Mouse (Mus musculus): ENCODE measurements at regions not wholly inside any gene's neighbourhood (a gene's known extent, or its start where the extent isn't known, plus 50 kb on each side); places are given as distances from the start of the nearest gene placed in this dataset.
A peak's percentile ranks its signal among the peaks of the same experiment; 100 is the strongest.

DNA sequence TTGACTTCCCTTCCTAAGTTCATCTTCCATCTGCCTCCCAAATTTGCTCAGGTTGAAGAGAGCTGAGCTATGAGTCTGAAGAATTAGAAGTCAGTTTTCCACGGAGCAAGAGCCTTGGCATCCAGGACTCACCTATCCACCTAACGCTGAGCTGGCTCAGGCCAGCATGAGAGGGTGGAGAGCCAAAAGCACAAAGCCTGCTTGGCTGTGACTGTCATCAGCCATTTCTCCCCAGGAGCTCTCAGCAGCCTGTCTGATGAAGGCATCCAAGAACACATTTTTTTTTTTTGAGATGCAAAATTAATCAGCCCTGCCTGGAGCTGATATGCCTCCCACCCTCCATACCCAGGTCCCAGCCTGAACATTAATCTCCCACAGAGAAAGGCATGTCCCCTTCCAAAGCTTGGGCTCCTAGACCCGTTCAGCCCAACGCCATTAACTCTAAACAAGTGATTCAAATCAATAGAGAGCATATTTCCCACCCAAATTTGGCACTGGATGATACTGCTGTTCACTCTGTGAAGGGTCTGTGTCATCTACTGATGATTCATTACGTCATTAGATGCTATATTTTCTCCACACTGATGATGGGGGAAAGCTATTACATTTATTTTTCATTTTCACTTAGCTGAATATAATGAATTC lies 103.8 kb upstream of the Peli1 start:
- Histone ChIP-seq H3K27ac (ENCODE audit: low read length) (no peak overlapping the region), H3K27me3 (replicated peaks; ENCODE audit: control insufficient read depth, insufficient read depth, low read length) (no peaks in the 10 kb centered on the region), H3K9me3 (ENCODE audit: control insufficient read depth, low read length) (no peaks in the 10 kb centered on the region), H3K4me3 (ENCODE audit: low read length) (no peak overlapping the region), H3K4me2 (ENCODE audit: low read depth, low read length) (no peak overlapping the region), H3K36me3 (ENCODE audit: control insufficient read depth, insufficient read depth, low read length) (no peaks in the 10 kb centered on the region), H3K9ac (ENCODE audit: low read depth, low read length) (no peak overlapping the region), H3K4me1 (ENCODE audit: control insufficient read depth, insufficient read depth, low read length) (0 out of 2 replicates have a peak, but pooled peaks cover 3% of the 10 kb centered on the region)
- 73% methylated on average over 5 of the region's 5 CpGs for WGBS
- no peak for ATAC-seq

DNA sequence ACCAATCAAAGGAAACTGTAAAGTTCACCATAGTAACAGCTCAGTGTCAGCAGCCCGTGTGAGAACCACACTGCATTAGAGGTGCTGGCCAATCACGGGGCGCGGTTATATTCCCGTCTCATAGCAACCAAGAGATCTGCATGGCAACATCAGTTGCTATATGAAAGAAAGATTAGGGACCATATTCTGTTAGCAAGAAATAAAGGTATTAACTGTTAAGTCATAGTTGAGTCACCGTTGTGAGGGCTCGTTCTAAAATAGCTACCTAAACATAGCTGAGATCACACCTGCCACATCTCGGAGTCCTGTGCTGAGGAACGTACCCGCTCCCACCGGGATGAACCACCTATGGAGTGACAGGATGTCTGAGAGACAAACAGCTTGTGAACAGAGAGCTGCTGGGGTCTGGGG lies 103.2 kb upstream of the Peli1 start:
- no peak overlapping the region for H3K27ac ChIP-seq (ENCODE audit: low read length)
- ATAC-seq, result no peak
- H3K27me3 ChIP-seq (replicated peaks; ENCODE audit: control insufficient read depth, insufficient read depth, low read length), result no peaks in the 10 kb centered on the region
- no peak overlapping the region for H3K9ac ChIP-seq (ENCODE audit: low read depth, low read length)
- H3K4me1 ChIP-seq (ENCODE audit: control insufficient read depth, insufficient read depth, low read length), result 0 out of 2 replicates have a peak, but pooled peaks cover 3% of the 10 kb centered on the region
- H3K4me2 ChIP-seq (ENCODE audit: low read depth, low read length), result no peak overlapping the region
- H3K4me3 ChIP-seq (ENCODE audit: low read length), result no peak overlapping the region
- WGBS, result 81% methylated on average over 11 of the region's 11 CpGs
- H3K36me3 ChIP-seq (ENCODE audit: control insufficient read depth, insufficient read depth, low read length), result no peaks in the 10 kb centered on the region
- H3K9me3 ChIP-seq (ENCODE audit: control insufficient read depth, low read length), result no peaks in the 10 kb centered on the region

DNA sequence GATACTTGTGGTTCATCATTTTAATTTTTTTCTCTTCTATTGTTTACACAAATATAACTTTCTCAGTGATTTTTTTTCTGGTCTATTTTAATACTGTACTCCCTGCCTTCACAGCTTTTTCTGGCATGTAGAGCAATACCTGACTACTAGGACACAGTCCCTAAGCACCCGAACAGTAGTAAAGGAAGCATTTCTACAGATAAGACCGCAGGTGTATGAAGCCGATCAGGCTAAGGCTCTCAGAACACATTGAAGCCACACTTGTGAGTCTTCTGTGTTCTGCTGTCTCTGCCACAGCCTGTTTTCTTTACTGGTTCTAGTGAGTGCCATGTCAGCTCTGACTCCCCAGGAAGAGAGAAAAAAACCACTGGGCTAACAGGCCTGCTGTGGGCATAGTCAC lies 102.2 kb upstream of the Peli1 start:
- WGBS, result 81% methylated on average over 3 of the region's 3 CpGs
- H3K4me3 ChIP-seq (ENCODE audit: low read length), result no peak overlapping the region
- no peaks in the 10 kb centered on the region for H3K9me3 ChIP-seq (ENCODE audit: control insufficient read depth, low read length)
- H3K27me3 ChIP-seq (replicated peaks; ENCODE audit: control insufficient read depth, insufficient read depth, low read length), result no peaks in the 10 kb centered on the region
- no peak overlapping the region for H3K9ac ChIP-seq (ENCODE audit: low read depth, low read length)
- no peak for ATAC-seq
- H3K27ac ChIP-seq (ENCODE audit: low read length), result no peak overlapping the region
- no peaks in the 10 kb centered on the region for H3K36me3 ChIP-seq (ENCODE audit: control insufficient read depth, insufficient read depth, low read length)
- H3K4me1 ChIP-seq (ENCODE audit: control insufficient read depth, insufficient read depth, low read length), result 0 out of 2 replicates have a peak, but pooled peaks cover 3% of the 10 kb centered on the region
- no peak overlapping the region for H3K4me2 ChIP-seq (ENCODE audit: low read depth, low read length)

DNA sequence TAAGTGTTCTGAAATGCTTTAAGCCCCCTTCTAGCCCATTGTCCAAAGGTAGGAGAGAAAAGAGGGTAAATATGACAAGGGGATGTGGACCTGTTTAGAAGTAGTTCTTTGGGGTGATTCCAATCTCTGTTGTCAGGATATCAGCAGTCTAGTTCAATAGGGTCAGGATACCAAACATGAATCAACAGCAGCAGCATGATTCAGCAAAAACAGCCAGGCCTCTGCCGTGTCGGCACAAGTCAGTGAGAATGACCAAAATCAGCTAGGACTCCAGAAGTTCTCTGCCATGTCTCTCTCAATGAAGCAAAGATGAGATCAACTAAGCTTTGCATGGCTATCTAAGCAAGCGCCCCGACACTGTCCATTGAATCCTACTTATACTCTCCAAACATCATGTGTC lies 97.5 kb upstream of the Peli1 start:
- H3K9me3 ChIP-seq (ENCODE audit: control insufficient read depth, low read length), result no peaks in the 10 kb centered on the region
- H3K4me1 ChIP-seq (ENCODE audit: control insufficient read depth, insufficient read depth, low read length), result no peaks in the 10 kb centered on the region
- H3K4me2 ChIP-seq (ENCODE audit: low read depth, low read length), result no peak overlapping the region
- H3K4me3 ChIP-seq (ENCODE audit: low read length), result no peak overlapping the region
- H3K27me3 ChIP-seq (replicated peaks; ENCODE audit: control insufficient read depth, insufficient read depth, low read length), result no peaks in the 10 kb centered on the region
- H3K36me3 ChIP-seq (ENCODE audit: control insufficient read depth, insufficient read depth, low read length), result no peaks in the 10 kb centered on the region
- ATAC-seq, result no peak
- WGBS, result 94% methylated on average over 4 of the region's 4 CpGs
- no peak overlapping the region for H3K27ac ChIP-seq (ENCODE audit: low read length)
- no peak overlapping the region for H3K9ac ChIP-seq (ENCODE audit: low read depth, low read length)

DNA sequence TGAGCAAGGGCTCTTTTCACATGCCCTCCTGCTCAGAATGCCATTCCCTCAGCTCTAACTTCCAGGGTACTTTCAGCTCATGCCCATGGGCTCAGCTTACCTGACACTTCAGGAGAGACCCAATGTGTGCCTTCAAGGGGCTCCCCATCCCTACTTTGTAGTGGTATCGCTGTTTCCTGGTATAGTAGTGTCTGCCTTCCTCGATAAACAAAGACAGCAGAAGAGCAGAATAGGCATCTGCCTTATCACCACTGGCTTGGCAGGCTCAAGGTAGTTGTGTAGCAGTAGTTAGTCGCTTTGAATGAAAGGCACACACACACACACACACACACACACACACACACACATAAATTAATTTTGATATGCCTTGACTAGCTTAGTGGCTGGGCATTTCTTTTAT lies 89.7 kb upstream of the Peli1 start:
- no peak for ATAC-seq
- Histone ChIP-seq H3K4me1 (ENCODE audit: control insufficient read depth, insufficient read depth, low read length) (no peaks in the 10 kb centered on the region), H3K27ac (ENCODE audit: low read length) (no peak overlapping the region), H3K4me2 (ENCODE audit: low read depth, low read length) (no peak overlapping the region), H3K9me3 (ENCODE audit: control insufficient read depth, low read length) (no peaks in the 10 kb centered on the region), H3K36me3 (ENCODE audit: control insufficient read depth, insufficient read depth, low read length) (no peaks in the 10 kb centered on the region), H3K9ac (ENCODE audit: low read depth, low read length) (no peak overlapping the region), H3K27me3 (replicated peaks; ENCODE audit: control insufficient read depth, insufficient read depth, low read length) (no peaks in the 10 kb centered on the region), H3K4me3 (ENCODE audit: low read length) (no peak overlapping the region)
- 70% methylated on average over 3 of the region's 3 CpGs for WGBS

DNA sequence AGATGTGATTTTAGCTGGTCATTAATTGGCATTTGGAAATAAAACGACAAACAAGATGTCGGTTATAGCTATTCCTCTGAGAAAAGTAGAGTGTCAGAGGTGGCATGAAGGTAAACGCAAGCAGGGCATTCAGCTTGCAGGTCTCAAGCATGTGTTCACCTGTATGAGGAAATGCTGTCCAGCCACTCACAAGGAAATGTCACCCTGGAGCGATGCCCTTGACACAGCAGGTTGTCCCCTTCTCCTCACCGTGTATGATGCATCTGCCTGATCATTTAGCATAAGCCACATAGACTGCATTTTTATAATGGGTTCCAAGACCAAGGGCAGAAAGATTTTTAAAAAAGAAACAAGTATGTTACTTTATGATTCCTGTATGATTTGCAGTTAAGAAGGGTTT lies 83.9 kb upstream of the Peli1 start:
- Histone ChIP-seq H3K4me2 (ENCODE audit: low read depth, low read length) (no peak overlapping the region), H3K27me3 (replicated peaks; ENCODE audit: control insufficient read depth, insufficient read depth, low read length) (no peaks in the 10 kb centered on the region), H3K4me1 (ENCODE audit: control insufficient read depth, insufficient read depth, low read length) (no peaks in the 10 kb centered on the region), H3K27ac (ENCODE audit: low read length) (no peak overlapping the region), H3K36me3 (ENCODE audit: control insufficient read depth, insufficient read depth, low read length) (no peaks in the 10 kb centered on the region), H3K9me3 (ENCODE audit: control insufficient read depth, low read length) (no peaks in the 10 kb centered on the region), H3K4me3 (ENCODE audit: low read length) (no peak overlapping the region), H3K9ac (ENCODE audit: low read depth, low read length) (no peak overlapping the region)
- WGBS, result 91% methylated on average over 5 of the region's 5 CpGs
- no peak for ATAC-seq

DNA sequence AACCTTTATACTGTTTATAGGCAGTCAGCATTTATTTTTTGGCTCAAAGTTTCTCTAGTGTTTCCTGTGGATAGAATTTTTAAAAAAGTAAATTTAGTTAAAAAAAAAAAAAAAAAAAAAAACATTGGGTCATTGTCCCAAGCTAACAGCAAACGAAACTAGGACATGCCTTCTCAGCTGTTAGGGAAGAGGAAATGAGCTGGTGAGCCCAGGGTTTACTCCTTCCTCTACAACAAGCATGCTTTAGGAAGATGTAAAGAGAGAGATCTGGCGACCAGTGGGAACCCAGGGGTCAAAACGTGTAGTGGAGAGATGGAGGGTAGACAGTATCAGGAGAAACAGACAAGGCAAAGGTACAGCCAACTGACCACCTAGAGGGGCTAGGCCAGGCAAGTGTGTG lies 81.6 kb upstream of the Peli1 start:
- H3K27ac ChIP-seq (ENCODE audit: low read length), result no peak overlapping the region
- no peak overlapping the region for H3K9ac ChIP-seq (ENCODE audit: low read depth, low read length)
- no peaks in the 10 kb centered on the region for H3K27me3 ChIP-seq (replicated peaks; ENCODE audit: control insufficient read depth, insufficient read depth, low read length)
- H3K9me3 ChIP-seq (ENCODE audit: control insufficient read depth, low read length), result no peaks in the 10 kb centered on the region
- H3K4me2 ChIP-seq (ENCODE audit: low read depth, low read length), result no peak overlapping the region
- no peaks in the 10 kb centered on the region for H3K4me1 ChIP-seq (ENCODE audit: control insufficient read depth, insufficient read depth, low read length)
- H3K4me3 ChIP-seq (ENCODE audit: low read length), result no peak overlapping the region
- H3K36me3 ChIP-seq (ENCODE audit: control insufficient read depth, insufficient read depth, low read length), result no peaks in the 10 kb centered on the region
- ATAC-seq, result no peak
- 75% methylated on average over 3 of the region's 3 CpGs for WGBS

DNA sequence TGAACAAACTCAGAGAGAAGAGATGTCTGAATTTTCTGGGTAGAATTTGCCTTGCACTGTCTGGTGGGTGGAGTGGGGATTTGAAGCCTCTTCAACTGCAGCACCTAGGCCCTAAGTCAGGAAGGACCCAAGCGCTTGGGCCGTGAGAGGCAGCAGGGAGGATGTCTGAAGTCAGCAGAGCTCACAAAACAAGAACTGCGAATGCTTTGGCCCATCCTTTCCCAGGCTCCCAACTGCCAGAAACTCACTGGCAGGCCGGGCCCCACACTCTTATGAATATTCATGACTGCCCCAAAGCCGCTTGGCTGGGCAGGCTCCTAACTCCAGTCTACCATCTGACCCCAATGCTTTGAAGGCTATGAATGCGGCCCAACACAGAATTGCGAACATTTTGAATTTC lies 80.2 kb upstream of the Peli1 start:
- H3K36me3 ChIP-seq (ENCODE audit: control insufficient read depth, insufficient read depth, low read length), result no peaks in the 10 kb centered on the region
- no peak for ATAC-seq
- H3K27me3 ChIP-seq (replicated peaks; ENCODE audit: control insufficient read depth, insufficient read depth, low read length), result no peaks in the 10 kb centered on the region
- no peak overlapping the region for H3K4me2 ChIP-seq (ENCODE audit: low read depth, low read length)
- peaks cover 9% of the 10 kb centered on the region for H3K4me1 ChIP-seq (ENCODE audit: control insufficient read depth, insufficient read depth, low read length)
- no peak overlapping the region for H3K27ac ChIP-seq (ENCODE audit: low read length)
- H3K4me3 ChIP-seq (ENCODE audit: low read length), result no peak overlapping the region
- H3K9me3 ChIP-seq (ENCODE audit: control insufficient read depth, low read length), result no peaks in the 10 kb centered on the region
- no peak overlapping the region for H3K9ac ChIP-seq (ENCODE audit: low read depth, low read length)
- 62% methylated on average over 7 of the region's 7 CpGs for WGBS

DNA sequence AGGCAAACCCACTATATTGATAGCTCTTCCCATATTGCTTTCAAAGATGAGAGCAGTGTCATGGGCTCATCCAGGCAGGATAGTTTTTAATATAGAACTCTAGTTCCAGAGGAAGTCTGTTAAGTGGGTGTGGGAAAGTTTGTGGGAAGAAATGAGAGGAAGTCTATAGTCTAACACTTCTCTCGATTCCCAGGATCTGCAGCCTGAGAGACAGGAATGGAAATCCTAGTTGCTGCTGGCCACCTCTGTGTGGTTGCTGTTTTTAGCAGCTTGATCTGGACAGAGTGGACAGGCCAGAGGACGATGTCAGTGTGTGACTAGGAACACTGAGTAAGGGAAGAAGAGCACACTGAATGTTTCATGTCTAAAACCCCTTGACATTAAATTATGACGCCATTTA lies 76.8 kb upstream of the Peli1 start:
- Histone ChIP-seq H3K27ac (ENCODE audit: low read length) (0 out of 2 replicates have a peak overlapping the region, but pooled peaks have one; percentile 1), H3K4me2 (ENCODE audit: low read depth, low read length) (no peak overlapping the region), H3K4me3 (ENCODE audit: low read length) (no peak overlapping the region), H3K27me3 (replicated peaks; ENCODE audit: control insufficient read depth, insufficient read depth, low read length) (no peaks in the 10 kb centered on the region), H3K4me1 (ENCODE audit: control insufficient read depth, insufficient read depth, low read length) (peaks cover 15% of the 10 kb centered on the region), H3K36me3 (ENCODE audit: control insufficient read depth, insufficient read depth, low read length) (no peaks in the 10 kb centered on the region), H3K9me3 (ENCODE audit: control insufficient read depth, low read length) (no peaks in the 10 kb centered on the region), H3K9ac (ENCODE audit: low read depth, low read length) (no peak overlapping the region)
- ATAC-seq, result no peak
- 48% methylated on average over 3 of the region's 3 CpGs for WGBS

DNA sequence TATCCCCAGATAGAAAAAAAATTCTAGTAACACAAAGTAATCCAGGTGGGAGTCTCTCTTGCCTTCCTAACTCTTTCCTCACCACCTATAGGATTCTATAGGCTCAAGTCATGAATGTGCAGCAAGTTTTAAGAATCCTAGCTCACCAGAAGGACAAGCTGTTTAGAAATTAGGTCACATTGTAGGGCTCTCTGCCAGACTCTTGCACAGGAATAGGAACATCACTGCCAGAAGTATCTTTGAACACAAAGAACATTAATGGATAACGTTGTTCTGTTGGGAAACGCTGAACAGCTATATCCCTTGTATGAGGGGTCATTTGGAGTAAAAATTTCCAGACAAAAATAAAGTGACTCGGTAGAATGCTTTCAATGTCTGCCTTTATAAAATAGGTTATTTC lies 75.6 kb upstream of the Peli1 start:
- ATAC-seq, result no peak
- H3K27ac ChIP-seq (ENCODE audit: low read length), result 0 out of 2 replicates have a peak overlapping the region, but pooled peaks have one; percentile 16
- WGBS, result 53% methylated on average over 3 of the region's 3 CpGs
- no peaks in the 10 kb centered on the region for H3K9me3 ChIP-seq (ENCODE audit: control insufficient read depth, low read length)
- H3K4me3 ChIP-seq (ENCODE audit: low read length), result no peak overlapping the region
- no peak overlapping the region for H3K9ac ChIP-seq (ENCODE audit: low read depth, low read length)
- no peaks in the 10 kb centered on the region for H3K27me3 ChIP-seq (replicated peaks; ENCODE audit: control insufficient read depth, insufficient read depth, low read length)
- no peaks in the 10 kb centered on the region for H3K36me3 ChIP-seq (ENCODE audit: control insufficient read depth, insufficient read depth, low read length)
- peaks cover 15% of the 10 kb centered on the region for H3K4me1 ChIP-seq (ENCODE audit: control insufficient read depth, insufficient read depth, low read length)
- H3K4me2 ChIP-seq (ENCODE audit: low read depth, low read length), result no peak overlapping the region
